Mouse (Mus musculus) mouse embryonic stem cell (cell line): ENCODE measurements at regions not wholly inside any gene's neighbourhood (a gene's known extent, or its start where the extent isn't known, plus 50 kb on each side); places are given as distances from the start of the nearest gene placed in this dataset.

ENCODE experiments used
- in situ Hi-C, 2 experiments: fragments of 300-500 bp; cut with MboI; formaldehyde crosslinking; loops; 1 replicate in 1 of 2; 3 replicates in 1 of 2; pipeline ENCODE4 v1.14.3; 2019 to 2020; ENCODE audit warnings: low sequenced_read_pairs in 2 of 2, low pct_unique_long_range_greater_than_20kb in 1 of 2, mixed read lengths in 1 of 2; ENCODE audit not compliant: unreplicated experiment in 1 of 2

DNA sequence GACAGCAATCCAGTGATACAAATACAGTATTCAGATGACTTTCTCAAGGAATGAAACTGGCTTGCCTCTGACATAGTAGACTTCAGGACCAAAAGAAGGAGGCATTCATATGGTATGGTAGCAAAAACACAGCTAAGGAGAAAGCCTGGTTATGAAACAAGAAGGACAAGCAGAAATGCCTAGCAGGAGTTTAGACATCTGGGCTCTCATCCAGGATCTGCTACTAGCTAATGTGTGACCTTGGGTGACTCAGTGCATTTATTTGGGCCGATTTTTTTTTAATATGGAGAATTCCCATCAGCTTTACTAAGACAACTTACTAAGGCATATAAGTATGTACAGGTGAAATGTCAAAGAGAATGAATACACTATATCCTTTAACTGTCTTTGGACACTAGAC, 64.5 kb upstream of the Arhgap5 start:
- in situ Hi-C loops = no loop called here

- in situ Hi-C loops = no loop called here
Observed at GRCm38 (mm10) chr12:52440868-52441365, 62.9 kb upstream of the Arhgap5 start.

GRCm38 (mm10) chr12:52442337-52442736, 61.4 kb upstream of the Arhgap5 start:
- in situ Hi-C loops = no loop called here

- in situ Hi-C loops = no loop called here
Observed at GRCm38 (mm10) chr12:52445731-52446130, 58.0 kb upstream of the Arhgap5 start.

DNA sequence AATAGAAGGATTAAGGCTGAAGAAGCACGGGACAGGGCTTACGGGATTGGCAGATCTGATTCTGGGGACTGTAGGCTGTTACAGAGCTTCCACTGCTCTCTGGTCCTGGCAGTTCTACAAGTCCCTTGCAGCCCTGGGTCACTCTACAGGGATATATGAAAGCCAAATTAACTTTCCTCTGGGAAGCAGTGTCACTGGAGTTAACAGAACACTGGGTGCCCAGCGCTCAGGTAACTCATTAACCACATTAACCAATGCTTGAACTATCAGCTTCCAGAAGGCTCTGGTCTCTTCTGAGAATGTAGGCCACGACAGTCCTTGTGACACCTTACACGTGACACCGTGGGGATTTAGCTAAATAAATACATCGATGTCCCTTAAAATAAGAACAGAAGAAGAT, 57.3 kb upstream of the Arhgap5 start:
- in situ Hi-C loops = no loop called here

DNA sequence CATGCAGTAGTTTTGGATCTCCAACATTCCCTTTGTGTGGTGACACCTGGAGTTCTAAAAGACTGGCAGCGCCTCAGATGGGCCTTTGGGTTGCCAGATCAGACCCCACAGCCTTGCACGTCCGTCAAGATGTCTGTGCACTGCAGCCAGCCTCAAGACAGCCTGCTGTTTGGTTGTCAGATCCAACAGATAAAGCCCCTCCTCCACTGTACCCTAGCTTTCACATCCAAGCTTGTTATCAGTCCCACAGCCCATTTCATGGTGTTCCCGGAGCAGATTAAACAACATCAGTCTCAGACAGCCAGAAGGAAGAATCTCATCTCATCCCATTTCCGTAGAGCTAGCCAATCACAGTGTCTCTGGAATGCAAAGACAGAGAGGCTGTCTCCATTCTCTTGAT, 56.3 kb upstream of the Arhgap5 start:
- in situ Hi-C loops = no loop called here

- in situ Hi-C loops = no loop called here
Observed at GRCm38 (mm10) chr12:52448218-52448617, 55.6 kb upstream of the Arhgap5 start.

DNA sequence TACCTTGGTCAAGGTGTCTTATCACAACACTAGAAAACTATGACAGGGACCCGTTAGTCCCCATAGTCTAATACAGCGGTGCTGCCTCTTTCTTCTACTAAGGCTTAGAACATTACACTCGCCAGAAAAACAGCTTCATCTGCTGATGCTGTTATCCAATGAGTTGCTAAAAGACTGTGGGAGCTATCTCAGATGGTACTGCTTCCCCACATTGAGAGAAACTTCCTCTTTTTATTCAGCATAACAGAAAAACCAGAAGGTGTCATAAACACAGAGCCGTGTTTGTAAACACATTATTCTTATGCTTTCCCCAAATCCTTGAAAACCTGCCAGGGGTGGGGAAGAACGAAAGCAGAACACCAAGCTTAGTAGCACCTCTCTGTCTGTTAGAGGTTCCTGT, 49.9 kb upstream of the Arhgap5 start:
- in situ Hi-C loops = no loop called here
